Mouse (Mus musculus): ENCODE data around the gene Ubl7. TPM values are rescaled to one million over a fixed set of nuclear protein-coding genes. Genes with fewer than 3 reads are reported as not detected.

The Ubl7 gene
- total and polyA plus RNA-seq, 2 experiments from 2014 or later: 132 to 161 TPM

- H3K27me3 ChIP-seq (ENCODE audit: insufficient read depth, low read length): no peaks in the 10 kb centered on the region; the same call in 1 of the 2 replicates
- H3K4me1 ChIP-seq (ENCODE audit: insufficient read depth, low read length): no peaks in the 10 kb centered on the region
- H3K36me3 ChIP-seq (ENCODE audit: insufficient read depth, low read length): no peaks in the 10 kb centered on the region
- no peaks in the 10 kb centered on the region for H3K9me3 ChIP-seq (ENCODE audit: low read length)
- TF ChIP-seq CTCF (IDR thresholded peaks at IDR 0.05): no peak
- H3K4me2 ChIP-seq (ENCODE audit: low read depth, low read length, poor library complexity, severe bottlenecking): no peak overlapping the region
- H3K9ac ChIP-seq (replicated peaks; ENCODE audit: low read length, poor library complexity, severe bottlenecking): no peak overlapping the region
- 39% methylated on average over 1 of the region's 1 CpGs for WGBS
- no peak for DNase-seq (ENCODE audit: low spot score)
- ATAC-seq (ENCODE audit: low FRiP score): no peak
- H3K27ac ChIP-seq (ENCODE audit: low read depth, low read length): no peak overlapping the region
- no peak overlapping the region for H3K4me3 ChIP-seq (ENCODE audit: low read depth, low read length)
Observed at GRCm38 (mm10) chr9:57883413-57883812, 27.4 kb upstream of the Ubl7 start.

GRCm38 (mm10) chr9:57888119-57888518 lies 22.7 kb upstream of the Ubl7 start:
- DNase-seq (ENCODE audit: low spot score): no peak
- WGBS: 84% methylated on average over 6 of the region's 6 CpGs

GRCm38 (mm10) chr9:57900478-57900877 lies 10.3 kb upstream of the Ubl7 start:
- no peaks in the 10 kb centered on the region for H3K9me3 ChIP-seq (ENCODE audit: low read length)
- ATAC-seq (ENCODE audit: low FRiP score): no peak
- H3K4me3 ChIP-seq (ENCODE audit: low read depth, low read length): no peak overlapping the region
- H3K36me3 ChIP-seq (ENCODE audit: insufficient read depth, low read length): no peaks in the 10 kb centered on the region
- no peak overlapping the region for H3K9ac ChIP-seq (replicated peaks; ENCODE audit: low read length, poor library complexity, severe bottlenecking)
- H3K27ac ChIP-seq (ENCODE audit: low read depth, low read length): no peak overlapping the region
- no peak for TF ChIP-seq CTCF (IDR thresholded peaks at IDR 0.05)
- no peak for DNase-seq (ENCODE audit: low spot score)
- no peaks in the 10 kb centered on the region for H3K4me1 ChIP-seq (ENCODE audit: insufficient read depth, low read length)
- 53% methylated on average over 10 of the region's 10 CpGs for WGBS
- no peaks in the 10 kb centered on the region for H3K27me3 ChIP-seq (ENCODE audit: insufficient read depth, low read length)
- H3K4me2 ChIP-seq (ENCODE audit: low read depth, low read length, poor library complexity, severe bottlenecking): no peak overlapping the region

More at GRCm38 (mm10) chr9:57888119-57888518, 22.7 kb upstream of the Ubl7 start:
- no peak overlapping the region for H3K9ac ChIP-seq (replicated peaks; ENCODE audit: low read length, poor library complexity, severe bottlenecking)
- H3K9me3 ChIP-seq (ENCODE audit: low read length): no peaks in the 10 kb centered on the region
- no peak for TF ChIP-seq CTCF (IDR thresholded peaks at IDR 0.05)
- H3K27me3 ChIP-seq (ENCODE audit: insufficient read depth, low read length): no peaks in the 10 kb centered on the region
- no peak overlapping the region for H3K4me3 ChIP-seq (ENCODE audit: low read depth, low read length)
- ATAC-seq (ENCODE audit: low FRiP score): no peak
- no peak overlapping the region for H3K4me2 ChIP-seq (ENCODE audit: low read depth, low read length, poor library complexity, severe bottlenecking)
- no peaks in the 10 kb centered on the region for H3K36me3 ChIP-seq (ENCODE audit: insufficient read depth, low read length)
- no peaks in the 10 kb centered on the region for H3K4me1 ChIP-seq (ENCODE audit: insufficient read depth, low read length)
- H3K27ac ChIP-seq (ENCODE audit: low read depth, low read length): no peak overlapping the region

- no peaks in the 10 kb centered on the region for H3K9me3 ChIP-seq (ENCODE audit: low read length)
- 15% methylated on average over 9 of the region's 9 CpGs for WGBS
- no peaks in the 10 kb centered on the region for H3K4me1 ChIP-seq (ENCODE audit: insufficient read depth, low read length)
- no peaks in the 10 kb centered on the region for H3K36me3 ChIP-seq (ENCODE audit: insufficient read depth, low read length)
- TF ChIP-seq CTCF (IDR thresholded peaks at IDR 0.05): no peak
- no peak overlapping the region for H3K4me2 ChIP-seq (ENCODE audit: low read depth, low read length, poor library complexity, severe bottlenecking)
- 0 out of 2 replicates have a peak overlapping the region, but pooled peaks have one; percentile 19 for H3K9ac ChIP-seq (replicated peaks; ENCODE audit: low read length, poor library complexity, severe bottlenecking)
- H3K4me3 ChIP-seq (ENCODE audit: low read depth, low read length): no peak overlapping the region
- ATAC-seq (ENCODE audit: low FRiP score): no peak
- peak; percentile 37 for DNase-seq (ENCODE audit: low spot score)
- no peaks in the 10 kb centered on the region for H3K27me3 ChIP-seq (ENCODE audit: insufficient read depth, low read length)
- peak overlapping the region; percentile 76 for H3K27ac ChIP-seq (ENCODE audit: low read depth, low read length)
Observed at GRCm38 (mm10) chr9:57901197-57901596, 9.6 kb upstream of the Ubl7 start.

GRCm38 (mm10) chr9:57901601-57902000 lies 9.2 kb upstream of the Ubl7 start:
- Histone ChIP-seq H3K27ac (ENCODE audit: low read depth, low read length) (peak overlapping the region; percentile 76), H3K9ac (replicated peaks; ENCODE audit: low read length, poor library complexity, severe bottlenecking) (0 out of 2 replicates have a peak overlapping the region, but pooled peaks have one; percentile 19), H3K27me3 (ENCODE audit: insufficient read depth, low read length) (no peaks in the 10 kb centered on the region), H3K9me3 (ENCODE audit: low read length) (no peaks in the 10 kb centered on the region), H3K4me3 (ENCODE audit: low read depth, low read length) (no peak overlapping the region), H3K4me2 (ENCODE audit: low read depth, low read length, poor library complexity, severe bottlenecking) (no peak overlapping the region), H3K4me1 (ENCODE audit: insufficient read depth, low read length) (no peaks in the 10 kb centered on the region), H3K36me3 (ENCODE audit: insufficient read depth, low read length) (no peaks in the 10 kb centered on the region)
- ATAC-seq (ENCODE audit: low FRiP score) (no peak), DNase-seq (ENCODE audit: low spot score) (peak; percentile 59)
- WGBS: 21% methylated on average over 3 of the region's 3 CpGs
- TF ChIP-seq CTCF (IDR thresholded peaks at IDR 0.05): no peak

GRCm38 (mm10) chr9:57902132-57902531 lies 8.6 kb upstream of the Ubl7 start:
- WGBS: 56% methylated on average over 4 of the region's 4 CpGs
- no peak overlapping the region for H3K4me2 ChIP-seq (ENCODE audit: low read depth, low read length, poor library complexity, severe bottlenecking)
- peak; percentile 16 for DNase-seq (ENCODE audit: low spot score)
- H3K36me3 ChIP-seq (ENCODE audit: insufficient read depth, low read length): no peaks in the 10 kb centered on the region
- H3K9me3 ChIP-seq (ENCODE audit: low read length): no peaks in the 10 kb centered on the region
- no peak for TF ChIP-seq CTCF (IDR thresholded peaks at IDR 0.05)
- no peak for ATAC-seq (ENCODE audit: low FRiP score)
- H3K9ac ChIP-seq (replicated peaks; ENCODE audit: low read length, poor library complexity, severe bottlenecking): 0 out of 2 replicates have a peak overlapping the region, but pooled peaks have one; percentile 19
- peak overlapping the region; percentile 76; the same call in 1 of the 2 replicates for H3K27ac ChIP-seq (ENCODE audit: low read depth, low read length)
- H3K4me3 ChIP-seq (ENCODE audit: low read depth, low read length): no peak overlapping the region
- no peaks in the 10 kb centered on the region for H3K4me1 ChIP-seq (ENCODE audit: insufficient read depth, low read length)
- no peaks in the 10 kb centered on the region for H3K27me3 ChIP-seq (ENCODE audit: insufficient read depth, low read length)

Data from midbrain, postnatal 0 days (tissue).